Mouse (Mus musculus) ES-E14 (cell line): ENCODE results near the gene Sh2d5. TPM values are rescaled to one million over a fixed set of nuclear protein-coding genes. Genes with fewer than 3 reads are reported as not detected.

Experiments used
- DNase-seq: peaks from one replicate; pipeline ENCODE4 v3.0.0-alpha.2; 2013; ENCODE audit warnings: low read depth, low spot score
- H3K27ac ChIP-seq: 2 replicates; pipeline ENCODE4 v1.5.1; 2012; ENCODE audit warnings: low read depth, mild to moderate bottlenecking, low read length, moderate library complexity, mixed read lengths; ENCODE audit not compliant: poor library complexity, insufficient read depth, severe bottlenecking
- H3K36me3 ChIP-seq: 2 replicates; pipeline ENCODE4 v1.6.1; 2012; ENCODE audit warnings: mild to moderate bottlenecking, low read length, moderate library complexity, mixed read lengths; ENCODE audit not compliant: control insufficient read depth, poor library complexity, insufficient read depth, severe bottlenecking
- H3K4me1 ChIP-seq, 2 experiments: fragments of 150-350 bp in 1 of 2; sonication (generic) in 1 of 2; 2 replicates each; pipeline ENCODE4 v1.6.1; 2012; ENCODE audit warnings: low read length in 2 of 2, mild to moderate bottlenecking in 1 of 2, mixed read lengths in 1 of 2; ENCODE audit not compliant: control insufficient read depth in 2 of 2, insufficient read depth in 2 of 2, poor library complexity in 1 of 2
- H3K4me3 ChIP-seq, 2 experiments: fragments of 150-350 bp in 1 of 2; sonication (generic) in 1 of 2; 2 replicates each; pipeline ENCODE4 v1.5.1; 2012; ENCODE audit warnings: low read length in 2 of 2, low read depth in 1 of 2, mild to moderate bottlenecking in 1 of 2, mixed read lengths in 1 of 2; ENCODE audit not compliant: insufficient read depth in 1 of 2, poor library complexity in 1 of 2, severe bottlenecking in 1 of 2
- H3K9ac ChIP-seq: 2 replicates; pipeline ENCODE4 v1.6.1; 2012; ENCODE audit warnings: low read depth, mild to moderate bottlenecking, low read length, mixed read lengths; ENCODE audit not compliant: poor library complexity, insufficient read depth, severe bottlenecking
- H3K9me3 ChIP-seq: fragments of 150-350 bp; sonication (generic); 2 replicates; pipeline ENCODE4 v1.6.1; 2012; ENCODE audit warnings: low read depth, mild to moderate bottlenecking, low read length; ENCODE audit not compliant: control insufficient read depth, insufficient read depth
- HCFC1 ChIP-seq: IDR thresholded peaks from 2 replicates; pipeline ENCODE4 v1.6.1; 2012; ENCODE audit warnings: low read length, inconsistent platforms, borderline replicate concordance; ENCODE audit not compliant: insufficient read depth
- MAFK ChIP-seq: IDR thresholded peaks from 2 replicates; pipeline ENCODE4 v1.6.1; 2014; ENCODE audit warnings: mild to moderate bottlenecking, low read depth, low read length, inconsistent platforms; ENCODE audit not compliant: insufficient read depth
- ZC3H11A ChIP-seq: IDR thresholded peaks from 2 replicates; pipeline ENCODE4 v1.6.1; 2012; ENCODE audit warnings: low read depth, mild to moderate bottlenecking, inconsistent platforms, low read length, borderline replicate concordance
- in situ Hi-C, 2 experiments: fragments of 600-800 bp; cut with MboI; formaldehyde crosslinking; loops; one replicate each; pipeline ENCODE4 v1.15.1; 2025; ENCODE audit warnings: low sequenced_read_pairs in 2 of 2, inconsistent platforms in 1 of 2; ENCODE audit not compliant: unreplicated experiment in 2 of 2
- total RNA-seq: library from RNA; depleted of rRNA; stranded (reverse); fragments of 300-350 nt; gene quantifications from 2 replicates; pipeline ENCODE4 v1.2.3, GENCODE M21; 2012; rRNA removed

Sh2d5 gene
- total RNA-seq, 1 experiment, result 2.9 TPM

DNA sequence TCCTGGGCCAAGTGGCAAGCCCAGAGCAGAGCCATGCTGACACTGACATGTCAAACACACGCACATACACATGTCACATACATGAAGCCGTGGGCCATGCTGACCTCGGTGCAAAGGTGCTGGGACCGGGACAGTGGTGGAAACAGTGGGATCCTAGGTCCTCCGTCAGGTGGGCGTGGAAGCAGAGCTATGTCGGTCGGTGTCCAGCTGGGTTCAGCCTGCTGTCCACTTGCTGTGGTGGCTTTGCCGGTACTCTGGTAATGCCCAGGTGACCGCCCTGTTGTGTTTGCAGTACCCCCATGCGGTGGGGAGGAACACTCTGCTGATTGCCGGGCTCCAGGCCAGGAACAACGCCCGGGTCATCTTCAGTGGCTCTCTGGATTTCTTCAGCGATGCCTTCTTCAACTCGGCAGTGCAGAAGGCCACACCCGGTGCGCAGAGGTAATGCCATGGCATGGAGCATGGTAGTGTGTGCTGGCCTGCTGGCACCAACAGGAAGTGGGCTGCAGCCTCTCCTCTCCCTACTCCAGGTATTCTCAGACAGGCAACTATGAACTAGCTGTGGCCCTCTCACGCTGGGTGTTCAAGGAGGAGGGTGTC, 60.2 kb downstream of the Sh2d5 start:
- no peak for DNase-seq
- no peak for TF ChIP-seq HCFC1
- no peak for TF ChIP-seq ZC3H11A
- no peak for TF ChIP-seq MAFK
- Histone ChIP-seq H3K27ac (no peak overlapping the region), H3K4me1 (peaks cover 5% of the 10 kb centered on the region in 2 experiments; a peak in 2 of 4 replicates), H3K4me3 (no peak overlapping the region), H3K9me3 (no peaks in the 10 kb centered on the region), H3K9ac (no peak overlapping the region), H3K36me3 (peaks cover 54% of the 10 kb centered on the region)
- in situ Hi-C loops, result loop anchor here in 1 of 2 experiments (10.0 kb wide), 1 partner anchor 346 kb away; no protein-coding TSS in a partner anchor

Other genes starting within 250 kb of the Sh2d5 start
- 27.2 and 31.1 TPM in 2 replicates for gene Hp1bp3, start 34.1 kb upstream of the Sh2d5 start, total RNA-seq
- 0.40 and 0.63 TPM in 2 replicates for gene Kif17, start within 50 bp of the Sh2d5 start, total RNA-seq
- 317 and 466 TPM in 2 replicates for gene Ddost, start 54.3 kb downstream of the Sh2d5 start, total RNA-seq
- 13.4 and 14.2 TPM in 2 replicates for gene Pink1, start 75.9 kb downstream of the Sh2d5 start, total RNA-seq
- gene Cda, start 117.6 kb downstream of the Sh2d5 start, total RNA-seq, result 1.9 and 3.1 TPM in 2 replicates
- 0.69 and 0.89 TPM in 2 replicates for gene Fam43b, start 146.1 kb downstream of the Sh2d5 start, total RNA-seq
- 58.4 and 62.3 TPM in 2 replicates for gene Mul1, start 184.3 kb downstream of the Sh2d5 start, total RNA-seq
- 1.2 and 1.4 TPM in 2 replicates for gene Camk2n1, start 203.9 kb downstream of the Sh2d5 start, total RNA-seq